Mouse (Mus musculus) adrenal gland (tissue): ENCODE measurements at regions not wholly inside any gene's neighbourhood (a gene's known extent, or its start where the extent isn't known, plus 50 kb on each side); places are given as distances from the start of the nearest gene placed in this dataset.

Experiments
- intact Hi-C: fragments of 180-260 bp; cut with DNase I; formaldehyde crosslinking; loops from one replicate; pipeline ENCODE4 v1.15.1; 2025

DNA sequence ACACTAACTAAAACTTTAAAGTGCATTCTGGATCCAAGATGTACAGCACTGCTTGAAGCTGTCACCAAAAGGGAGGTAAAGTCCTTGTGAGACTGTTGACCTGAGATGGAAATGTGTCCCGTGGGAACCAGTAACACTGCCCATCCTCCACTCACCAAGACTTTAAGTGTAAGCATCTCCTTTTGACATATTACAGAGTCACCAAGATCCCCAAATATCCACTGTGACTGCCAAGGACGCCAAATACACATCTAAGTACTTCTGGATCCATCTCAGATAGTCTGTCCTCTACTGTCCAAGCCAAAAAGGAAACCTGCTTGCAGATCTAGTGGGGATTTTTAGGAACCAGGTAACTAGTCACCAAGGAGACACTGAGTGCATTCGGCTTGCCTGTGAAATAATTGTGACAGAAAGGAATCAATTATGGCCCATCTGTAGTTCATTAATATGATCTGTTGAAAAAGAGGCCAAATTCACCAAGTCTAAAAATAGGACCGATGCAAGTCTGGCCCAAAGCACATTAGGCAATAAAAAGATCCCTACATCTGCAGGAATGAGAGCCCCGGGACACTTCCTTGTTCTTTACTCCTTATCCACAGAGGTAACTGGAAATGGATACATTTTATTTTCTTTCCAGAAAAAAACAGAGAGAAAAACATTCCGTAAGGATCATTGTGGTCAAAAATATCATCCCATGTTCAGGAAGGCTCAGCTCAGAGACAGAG is 157.8 kb upstream of the Irf2bp2 start:
- intact Hi-C loops, result no loop called here

DNA sequence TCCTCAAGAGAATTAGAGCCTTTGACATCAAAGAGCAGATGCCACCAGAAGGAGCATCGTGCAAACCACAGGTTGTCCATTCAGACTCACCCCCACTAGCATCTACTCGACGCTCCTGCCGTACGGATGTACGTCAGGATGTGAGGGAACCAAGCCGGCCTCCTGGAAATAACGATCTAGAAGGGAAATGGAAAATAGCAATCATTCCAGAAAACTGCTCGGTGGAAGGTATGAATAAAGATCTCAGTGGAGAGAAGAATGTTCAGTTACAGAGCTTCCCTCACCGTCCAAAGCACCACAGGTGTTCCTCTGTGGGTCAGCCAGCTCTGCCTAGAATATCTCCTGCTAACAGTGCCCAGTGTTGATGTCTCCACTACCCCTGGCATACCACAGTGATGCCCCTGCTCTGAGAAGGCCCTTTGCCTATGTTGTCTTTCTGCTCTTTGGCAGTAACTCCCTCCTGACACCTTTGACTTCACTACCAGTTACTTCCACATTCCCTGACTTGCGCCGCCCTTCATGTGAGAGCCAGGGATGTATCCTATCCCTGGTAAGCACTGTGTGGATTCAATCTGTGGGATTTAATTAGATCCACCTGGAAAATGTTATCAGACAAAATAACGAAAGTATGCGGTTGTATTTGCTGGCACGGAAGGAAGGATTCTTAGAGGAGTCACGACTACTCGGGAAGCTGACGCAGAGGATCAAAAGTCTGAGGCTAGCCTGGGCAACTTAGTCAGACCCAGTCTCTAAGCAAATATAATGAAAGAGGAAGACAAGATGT is 152.4 kb upstream of the Irf2bp2 start:
- intact Hi-C loops, result no loop called here

DNA sequence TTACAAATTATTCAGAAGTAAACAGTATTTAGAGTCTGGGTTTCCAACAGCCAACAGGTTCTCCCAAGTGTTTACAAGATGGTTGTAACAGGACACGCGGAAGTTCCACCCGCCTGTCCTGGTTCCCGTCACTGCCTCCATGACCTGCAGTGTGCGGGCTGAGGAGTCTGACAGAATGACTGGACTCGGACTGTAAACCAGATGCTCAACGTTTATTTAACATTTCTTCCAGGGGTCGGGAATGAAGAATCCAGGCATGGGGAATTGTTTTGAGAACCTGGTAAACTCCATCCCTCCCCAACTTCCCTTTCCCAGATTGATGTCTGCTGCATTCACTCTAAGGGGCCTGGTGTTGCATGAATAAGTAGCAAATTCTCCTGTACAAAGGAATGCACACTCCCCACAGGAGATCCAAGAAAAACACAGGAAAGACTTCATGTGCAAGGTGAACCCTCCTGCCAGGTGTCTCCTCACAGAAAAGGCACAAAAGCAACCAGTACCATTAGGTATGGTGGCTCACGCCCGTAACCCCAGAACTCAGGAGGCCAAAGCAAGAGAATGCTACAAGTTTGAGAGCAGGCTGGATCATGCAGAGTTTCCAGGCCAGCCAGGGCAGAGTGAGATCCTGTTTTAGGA is 151.1 kb upstream of the Irf2bp2 start:
- intact Hi-C loops, result no loop called here

DNA sequence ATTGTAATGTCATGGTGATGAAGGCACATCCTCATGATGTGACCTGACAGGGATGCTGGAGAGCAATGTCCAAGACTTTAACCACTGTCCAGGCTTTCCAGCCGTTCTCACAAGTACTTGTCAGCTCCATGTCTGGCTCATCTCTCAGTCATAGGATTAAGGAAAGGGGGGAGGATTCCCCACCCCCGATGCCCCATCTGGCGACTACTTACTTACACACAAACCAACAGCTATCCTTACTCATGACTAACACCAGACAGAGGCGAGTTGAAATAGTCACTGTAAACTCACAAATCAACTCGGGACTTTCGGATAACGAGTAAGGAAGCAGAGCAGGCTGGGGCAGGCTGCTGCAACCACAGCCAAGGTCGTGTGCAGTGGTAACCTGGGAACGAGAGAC is 149.5 kb upstream of the Irf2bp2 start:
- intact Hi-C loops, result no loop called here

DNA sequence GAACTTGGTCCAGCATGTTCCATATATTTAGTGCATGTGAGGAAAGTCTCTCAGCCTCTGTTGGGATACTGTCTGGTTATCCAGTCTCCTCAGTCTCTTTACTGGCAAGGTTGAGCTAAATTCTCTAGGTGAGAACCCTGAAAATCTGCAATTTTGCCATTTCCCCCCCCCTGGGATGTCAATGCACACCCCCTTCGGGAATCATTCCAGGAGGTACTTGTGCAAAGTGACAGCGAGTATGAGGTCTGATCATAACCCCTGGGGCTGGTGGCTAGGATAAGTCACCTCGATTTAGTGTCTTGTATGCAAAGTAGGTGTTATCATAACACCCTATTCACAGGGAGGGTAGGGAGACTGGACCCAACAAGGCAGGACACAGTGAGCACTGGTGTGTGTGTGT is 148.3 kb upstream of the Irf2bp2 start:
- intact Hi-C loops, result no loop called here

DNA sequence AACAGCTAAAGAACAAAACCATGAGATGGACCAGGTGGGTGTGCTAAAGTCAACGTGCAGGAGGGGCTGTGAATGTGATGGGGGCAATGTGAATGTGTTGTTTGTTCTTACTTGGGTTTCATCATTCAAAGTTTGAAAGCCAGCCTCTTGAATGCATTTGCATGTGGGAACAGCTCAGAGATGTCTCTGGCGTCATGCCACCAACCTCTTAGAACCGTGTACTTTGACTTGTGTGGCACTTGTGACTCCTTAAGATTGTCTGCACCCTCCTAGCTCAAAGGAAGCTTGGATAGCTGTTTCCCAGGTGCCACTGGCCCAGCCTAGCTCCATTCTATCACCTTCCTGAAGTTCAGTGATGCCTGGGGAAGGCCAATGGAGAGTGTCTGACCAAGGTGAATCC is 147.2 kb upstream of the Irf2bp2 start:
- intact Hi-C loops, result no loop called here

DNA sequence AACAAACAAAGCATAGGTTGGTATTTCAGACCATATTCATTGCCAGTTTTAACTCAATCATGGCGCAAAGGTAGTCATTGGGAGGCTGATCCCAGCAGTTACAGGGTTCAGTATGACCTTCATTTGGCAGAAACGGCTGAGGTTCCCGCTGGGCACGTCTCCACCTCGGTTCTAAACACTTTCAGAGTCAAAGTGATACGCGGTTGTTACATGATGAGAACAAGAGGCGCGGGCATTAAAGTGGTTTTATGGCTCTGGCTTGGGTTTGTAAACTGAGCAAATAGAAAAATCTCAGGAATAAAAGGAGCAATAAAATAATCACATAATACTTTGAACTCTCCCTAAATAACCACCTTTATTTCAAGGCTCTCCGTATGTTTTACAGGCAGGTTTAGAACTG is 146.0 kb upstream of the Irf2bp2 start:
- intact Hi-C loops, result loop anchor here (5.0 to 10.0 kb wide), 4 partner anchors 72 to 235 kb away; no protein-coding TSS in a partner anchor

DNA sequence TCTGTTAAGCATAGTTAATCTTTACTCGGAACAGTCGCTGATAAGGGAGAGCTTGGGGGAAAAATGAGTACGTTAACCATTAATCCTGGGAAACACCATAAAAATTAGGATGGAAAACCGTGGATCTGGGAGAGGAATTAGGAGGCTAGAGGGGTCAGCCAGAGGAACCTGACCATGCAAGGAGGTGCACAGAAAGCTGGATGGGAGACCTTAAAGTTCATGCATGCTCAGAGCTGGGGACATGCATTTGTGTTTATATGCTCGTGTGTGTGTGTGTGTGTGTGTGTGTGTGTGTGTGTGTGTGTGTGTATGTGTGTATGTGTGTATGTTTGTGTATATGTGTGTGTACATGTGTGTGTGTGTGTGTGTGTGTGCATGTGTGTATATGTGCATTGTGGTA is 143.2 kb upstream of the Irf2bp2 start:
- intact Hi-C loops, result loop anchor here (5.0 to 10.0 kb wide), 4 partner anchors 70 to 232 kb away; no protein-coding TSS in a partner anchor

DNA sequence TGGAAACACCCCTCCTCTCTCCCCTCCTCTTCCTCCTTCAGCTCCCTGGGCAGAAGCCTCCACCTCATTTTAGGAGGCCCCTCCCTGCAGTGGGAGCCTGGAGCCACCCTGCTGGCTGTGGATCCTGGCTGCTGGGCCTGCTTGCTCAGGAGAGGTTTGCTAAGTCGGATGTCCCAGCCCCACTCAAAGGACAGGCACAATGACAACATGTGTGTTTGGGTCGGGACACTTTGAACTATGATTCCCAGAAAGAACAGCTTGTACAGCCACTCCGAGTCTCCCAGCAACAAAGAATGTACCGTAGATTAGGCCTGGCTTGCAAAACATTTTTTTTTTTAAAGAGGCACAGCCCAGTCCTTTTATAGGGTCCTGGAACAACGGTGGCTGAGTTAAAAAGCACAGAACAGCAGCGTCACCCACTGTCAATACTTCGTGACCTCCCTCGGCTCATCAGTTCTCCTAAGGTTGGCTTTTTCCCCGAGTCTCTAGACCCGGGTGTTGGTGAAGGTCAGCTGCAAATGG is 142.7 kb upstream of the Irf2bp2 start:
- intact Hi-C loops, result loop anchor here (5.0 to 10.0 kb wide), 4 partner anchors 69 to 232 kb away; no protein-coding TSS in a partner anchor

DNA sequence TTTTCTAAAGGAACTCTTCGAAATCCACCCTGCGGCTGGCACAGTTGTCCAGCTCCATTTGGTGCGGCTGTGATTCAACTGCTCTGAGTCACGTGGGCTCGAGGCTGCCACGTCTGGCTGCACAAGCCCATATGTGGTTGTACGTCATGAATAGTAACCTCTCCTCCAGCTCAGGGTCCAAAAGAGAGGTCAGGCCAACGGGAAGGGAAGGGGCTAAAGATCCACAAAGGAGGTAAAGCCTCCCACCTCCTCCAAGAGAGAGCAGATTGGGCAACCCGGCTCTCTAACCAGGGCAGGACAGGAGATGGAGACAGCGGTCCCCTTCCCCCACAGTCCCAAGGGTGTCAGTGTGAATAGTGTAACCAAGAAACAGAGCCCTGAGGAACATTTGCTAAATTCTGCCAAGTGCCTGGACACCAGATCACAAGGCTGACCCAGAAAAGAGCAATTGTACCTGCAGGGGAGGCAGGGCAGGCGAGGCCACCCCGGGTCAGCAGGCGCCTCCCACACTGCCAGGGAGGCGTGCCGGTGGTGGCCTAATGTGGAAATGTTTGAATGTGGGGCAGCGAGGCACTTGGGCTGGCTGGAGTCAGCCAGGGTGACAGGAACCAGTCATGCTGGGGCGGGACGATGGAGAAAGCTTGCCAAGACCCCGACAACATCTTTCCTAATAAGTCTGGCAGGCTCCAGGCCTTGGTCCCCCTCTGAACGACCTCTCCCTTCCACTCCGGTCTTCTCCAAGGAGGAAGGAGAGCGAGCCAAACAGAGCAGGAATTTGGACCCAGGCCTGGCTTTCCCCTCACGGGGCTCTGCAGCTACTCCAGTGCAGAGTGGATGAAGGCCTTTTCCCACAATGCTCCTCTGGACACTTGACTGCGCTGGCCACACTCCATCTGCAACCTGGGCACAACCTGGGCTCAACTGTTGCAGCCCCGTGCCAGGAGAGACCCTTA is 142.0 kb upstream of the Irf2bp2 start:
- intact Hi-C loops, result loop anchor here (5.0 to 10.0 kb wide), 4 partner anchors 68 to 231 kb away; no protein-coding TSS in a partner anchor

DNA sequence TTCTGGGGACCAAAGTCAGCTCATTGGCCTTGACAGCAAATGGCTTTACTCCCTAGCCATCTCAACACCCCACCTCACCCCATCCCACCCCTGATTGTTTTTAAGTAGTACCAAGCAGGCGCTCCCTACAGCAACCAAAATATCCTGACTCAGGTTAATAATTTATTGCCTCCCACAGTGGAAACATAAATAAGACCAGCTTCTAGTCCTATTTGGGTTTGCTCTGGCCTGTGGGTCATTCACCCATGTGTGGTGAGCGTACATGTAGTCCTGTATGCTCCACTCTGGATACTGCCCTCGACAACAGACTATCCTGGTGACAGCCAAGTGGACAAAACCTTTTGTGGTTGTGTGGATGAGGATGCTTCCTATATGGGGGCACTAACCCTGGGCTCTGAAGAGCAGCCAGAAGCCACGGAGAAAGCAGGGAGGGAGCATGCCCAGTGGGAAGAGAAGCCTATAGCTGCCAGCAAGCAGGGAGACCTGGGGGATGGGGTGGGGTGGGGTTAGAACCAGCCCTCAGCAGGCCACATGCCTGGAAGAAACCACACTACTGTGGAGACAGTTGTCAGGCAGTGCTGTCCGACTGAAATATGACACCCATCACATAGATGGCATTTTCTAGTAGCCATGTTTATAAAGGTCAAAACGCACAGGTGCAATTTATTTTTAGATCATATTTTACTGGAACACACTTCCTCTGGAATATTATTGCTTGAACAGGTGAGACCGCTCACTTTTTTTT is 141.1 kb upstream of the Irf2bp2 start:
- intact Hi-C loops, result loop anchor here (5.0 to 10.0 kb wide), 4 partner anchors 68 to 230 kb away; no protein-coding TSS in a partner anchor

DNA sequence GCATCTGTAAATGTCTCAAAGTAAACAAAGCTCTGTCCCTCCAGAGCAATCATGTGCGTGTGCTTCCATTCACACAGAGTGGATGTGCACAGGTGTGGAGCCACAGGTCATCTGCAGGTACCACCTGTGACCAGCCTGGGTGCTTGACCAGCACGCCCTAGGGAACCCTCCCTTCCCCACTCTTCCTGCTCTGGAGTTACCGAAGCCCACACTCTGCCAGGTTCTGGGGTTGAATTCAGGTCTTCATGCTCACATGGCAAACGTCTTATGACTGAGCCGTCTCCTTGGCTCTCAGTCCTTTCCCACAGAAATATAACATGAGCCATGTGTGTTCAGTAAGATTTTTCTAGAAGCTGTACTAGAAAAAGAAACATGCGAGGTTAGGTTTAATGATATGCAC is 140.0 kb upstream of the Irf2bp2 start:
- intact Hi-C loops, result loop anchor here (10.0 kb wide), 1 partner anchor 229 kb away; no protein-coding TSS in a partner anchor

DNA sequence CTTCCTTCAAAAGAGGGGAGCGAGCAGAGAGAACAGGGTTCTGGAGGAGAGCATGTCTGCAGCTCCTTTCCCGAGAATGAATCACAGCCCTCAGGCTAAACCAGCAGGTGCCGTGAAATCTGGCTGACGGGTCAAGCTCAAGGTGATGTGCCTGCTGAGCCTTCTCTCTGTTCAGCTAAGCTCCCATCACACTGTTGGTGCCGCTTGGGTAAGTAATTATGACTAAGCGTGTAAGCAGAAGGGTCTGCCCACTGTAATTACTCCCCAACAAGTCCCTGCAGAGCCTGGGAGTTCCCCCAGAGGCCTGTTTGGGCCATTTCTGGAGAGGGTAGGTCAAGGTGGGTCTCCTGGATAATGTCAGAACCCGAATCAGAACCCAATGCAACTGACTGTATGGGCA is 139.5 kb upstream of the Irf2bp2 start:
- intact Hi-C loops, result loop anchor here (10.0 kb wide), 1 partner anchor 229 kb away; no protein-coding TSS in a partner anchor

DNA sequence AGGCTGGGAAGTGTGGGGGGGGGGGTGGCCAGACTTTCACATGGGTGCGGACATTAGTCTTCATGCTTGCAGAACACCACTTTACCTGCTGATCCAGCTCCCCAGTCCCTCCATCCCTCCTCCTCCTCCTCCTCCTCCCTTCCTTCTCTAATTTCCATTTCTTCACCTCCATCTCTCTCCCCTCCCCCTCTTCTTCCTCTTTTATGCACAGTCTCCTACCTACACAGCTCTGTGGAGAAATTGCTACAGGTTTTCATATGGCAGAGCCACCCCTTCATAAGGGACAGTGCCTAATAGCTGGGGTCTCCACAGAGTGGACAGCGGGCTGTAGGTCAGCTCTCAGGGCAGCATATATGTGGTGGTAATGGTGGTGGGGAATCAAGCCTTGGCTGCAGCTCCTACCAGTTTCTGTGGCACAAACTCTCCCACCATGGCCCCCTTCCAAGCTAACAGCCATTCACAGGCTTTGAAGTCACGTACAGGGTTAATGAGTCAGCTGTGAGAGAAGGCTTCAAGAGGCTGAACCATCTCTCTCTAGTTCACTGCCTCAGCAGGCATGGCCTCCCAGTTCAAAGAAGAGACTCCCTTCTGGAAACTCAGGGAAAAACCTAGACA is 136.3 kb upstream of the Irf2bp2 start:
- intact Hi-C loops, result loop anchor here (10.0 kb wide), 1 partner anchor 225 kb away; no protein-coding TSS in a partner anchor

DNA sequence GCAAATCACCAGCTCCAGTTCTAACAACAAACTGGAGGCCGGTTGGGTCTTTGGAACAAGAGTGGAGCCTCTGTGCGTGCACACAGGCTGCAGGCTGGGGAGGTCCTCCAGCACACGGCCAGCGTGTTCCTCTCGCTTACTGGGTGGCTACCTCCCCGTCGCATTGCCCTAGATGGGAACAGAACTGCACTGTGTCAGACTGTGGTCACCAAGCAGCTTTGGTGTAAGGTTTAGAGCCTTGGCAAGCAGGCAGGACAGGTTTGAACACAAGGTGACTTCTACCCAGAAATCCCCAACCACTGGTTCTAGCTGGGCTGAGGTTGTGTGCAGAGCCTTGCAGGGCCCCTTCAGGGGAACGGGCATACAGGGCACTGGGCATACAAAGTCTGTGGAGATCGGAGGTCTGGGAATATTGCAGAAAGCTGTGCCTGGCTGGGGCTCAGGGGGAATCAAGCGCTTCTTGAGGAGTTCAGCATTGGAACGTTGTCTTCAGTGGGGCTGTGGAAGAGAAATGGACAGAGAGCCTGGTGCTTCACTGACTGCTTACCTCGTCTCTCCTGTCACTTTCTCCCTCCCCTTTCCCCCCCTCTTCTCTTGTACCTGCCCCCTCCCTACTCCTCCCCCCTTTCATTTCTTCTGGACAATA is 135.3 kb upstream of the Irf2bp2 start:
- intact Hi-C loops, result no loop called here

DNA sequence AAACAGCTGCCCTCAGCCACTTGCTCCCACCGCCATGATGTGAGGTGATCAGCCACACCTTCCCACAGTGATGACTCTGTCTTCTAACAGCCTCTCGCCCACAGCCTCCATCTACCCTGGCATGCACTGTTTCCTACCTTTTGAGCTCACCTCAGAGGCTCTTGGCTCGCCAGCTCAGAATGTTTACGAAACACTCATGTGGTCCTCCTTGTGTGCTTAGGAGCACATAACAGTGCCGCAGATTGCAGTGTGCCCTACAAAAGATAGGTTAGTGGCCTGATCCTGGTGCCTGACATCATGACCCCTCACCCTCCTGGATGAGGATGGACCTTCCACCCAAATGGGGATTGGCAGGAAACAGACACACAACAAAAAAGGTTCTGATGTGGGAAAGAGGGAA is 134.3 kb upstream of the Irf2bp2 start:
- intact Hi-C loops, result no loop called here

DNA sequence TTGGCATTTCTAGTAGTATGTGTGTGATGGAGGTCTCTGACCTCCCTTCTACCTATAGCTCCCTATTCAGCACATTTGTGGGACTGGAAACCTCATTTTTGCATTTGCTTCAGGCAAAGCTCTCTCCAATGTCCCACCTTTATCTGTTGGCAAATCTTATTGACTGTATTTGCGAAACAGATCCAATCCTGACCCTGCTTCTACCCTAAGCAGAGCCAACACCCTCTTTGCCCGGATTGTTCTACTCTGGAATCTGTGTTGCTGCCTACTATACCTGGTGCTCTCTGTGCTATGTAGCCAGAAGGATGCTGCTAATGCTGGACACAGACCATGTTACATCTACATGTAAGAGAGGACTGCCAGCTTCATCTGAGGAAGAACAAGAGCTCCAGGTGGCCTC is 133.3 kb upstream of the Irf2bp2 start:
- intact Hi-C loops, result no loop called here

DNA sequence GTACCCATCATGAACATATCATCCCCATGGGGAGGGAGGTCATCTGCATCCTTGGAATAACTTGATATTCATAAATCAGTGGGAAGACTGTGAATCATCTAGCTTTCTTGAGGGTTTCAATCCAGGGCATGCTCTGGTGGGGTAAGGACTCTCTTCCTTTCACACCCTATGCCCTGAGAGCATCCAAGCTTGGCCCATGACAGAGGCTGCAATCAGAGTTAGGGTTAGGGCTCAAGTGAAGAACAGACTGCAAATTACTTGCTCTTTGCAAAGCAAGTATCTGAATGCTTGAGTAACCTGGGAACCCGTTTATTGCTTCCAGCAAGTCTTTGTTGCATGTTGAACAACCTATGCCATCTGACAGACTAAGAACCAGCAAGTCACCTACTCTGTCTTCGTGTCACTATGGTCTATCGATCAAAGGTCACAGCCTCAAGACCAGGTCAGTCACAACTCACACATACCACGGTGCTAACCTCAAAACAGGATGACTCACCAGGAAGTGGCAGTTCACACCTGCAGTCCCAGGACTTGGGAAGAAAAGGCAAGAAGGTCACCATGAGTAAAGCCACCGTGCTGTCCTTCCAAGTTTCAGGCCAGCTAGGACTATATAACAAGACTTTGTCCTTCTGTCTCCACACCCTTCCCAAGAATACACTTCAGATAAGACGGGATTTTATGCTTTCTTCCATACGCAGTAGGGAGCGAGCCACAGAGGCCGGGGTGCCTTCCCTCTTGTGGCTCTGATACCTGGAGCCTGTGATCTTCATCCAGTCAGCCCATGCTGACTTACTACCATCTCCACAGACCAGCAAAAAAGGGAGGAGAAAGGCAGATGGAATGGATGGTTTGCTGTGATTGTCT is 129.7 kb upstream of the Irf2bp2 start:
- intact Hi-C loops, result no loop called here
